Mouse (Mus musculus) liver, embryonic 14.5 days (tissue): ENCODE measurements at regions not wholly inside any gene's neighbourhood (a gene's known extent, or its start where the extent isn't known, plus 50 kb on each side); places are given as distances from the start of the nearest gene placed in this dataset.

Experiments used
- CTCF ChIP-seq: IDR thresholded peaks from 2 replicates; pipeline ENCODE4 v1.5.1; 2016; ENCODE audit warnings: antibody characterized with exemption, low read depth, control low read depth
- EP300 ChIP-seq: IDR thresholded peaks from 2 replicates; pipeline ENCODE4 v1.6.1; 2016; ENCODE audit warnings: antibody characterized with exemption, low read depth

DNA sequence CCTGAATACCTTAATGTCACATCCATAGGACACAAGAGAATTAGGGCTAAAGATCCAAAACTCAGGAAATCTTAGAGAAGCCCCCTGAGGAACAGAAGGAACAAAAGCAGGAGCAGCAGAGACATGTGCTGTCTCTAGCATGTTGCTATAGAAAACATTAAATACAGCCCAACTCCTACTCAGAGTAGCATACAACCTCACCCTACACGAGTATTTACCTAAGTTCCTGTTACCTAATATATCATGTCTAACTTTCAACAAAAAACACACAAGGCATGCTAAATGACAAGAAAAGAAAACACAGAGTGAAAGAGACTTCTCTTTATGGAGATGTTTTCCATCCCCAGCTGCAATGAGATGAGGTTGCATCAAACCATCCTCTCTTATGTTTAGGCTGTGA, 216.4 kb upstream of the Col8a1 start:
- TF ChIP-seq EP300 = no peak
- TF ChIP-seq CTCF = no peak
